Mouse (Mus musculus) spleen, adult 2 months (tissue): Measurements from ENCODE around the gene Gm4131.

Experiments
- CTCF ChIP-seq: fragments of 200-500 bp; IDR thresholded peaks from 2 replicates; pipeline ENCODE4 v1.5.1; 2011; ENCODE audit warnings: mild to moderate bottlenecking, inconsistent platforms; ENCODE audit not compliant: insufficient read depth, insufficient read length, insufficient replicate concordance; ENCODE audit errors: extremely low read depth
- POLR2A ChIP-seq: fragments of 200-500 bp; IDR thresholded peaks from 2 replicates; pipeline ENCODE4 v1.6.1; 2011; ENCODE audit warnings: low read depth, low read length, inconsistent platforms

GRCm38 (mm10) chr14:62425277-62425691 is 141.4 kb downstream of the Gm4131 start:
- TF ChIP-seq CTCF (no peak), POLR2A (no peak)
